Mouse (Mus musculus) embryo, embryonic 10 days (tissue): ENCODE measurements at regions not wholly inside any gene's neighbourhood (a gene's known extent, or its start where the extent isn't known, plus 50 kb on each side); places are given as distances from the start of the nearest gene placed in this dataset.
"Not testable (repeated sequence)": the region's sequence is repeated elsewhere in the genome, so short reads cannot be mapped to it uniquely, and the experiment has no call there.

Source experiments
- DNase-seq: peaks from one replicate; pipeline ENCODE4 v3.0.0-alpha.2; 2015; ENCODE audit warnings: low spot score

DNA sequence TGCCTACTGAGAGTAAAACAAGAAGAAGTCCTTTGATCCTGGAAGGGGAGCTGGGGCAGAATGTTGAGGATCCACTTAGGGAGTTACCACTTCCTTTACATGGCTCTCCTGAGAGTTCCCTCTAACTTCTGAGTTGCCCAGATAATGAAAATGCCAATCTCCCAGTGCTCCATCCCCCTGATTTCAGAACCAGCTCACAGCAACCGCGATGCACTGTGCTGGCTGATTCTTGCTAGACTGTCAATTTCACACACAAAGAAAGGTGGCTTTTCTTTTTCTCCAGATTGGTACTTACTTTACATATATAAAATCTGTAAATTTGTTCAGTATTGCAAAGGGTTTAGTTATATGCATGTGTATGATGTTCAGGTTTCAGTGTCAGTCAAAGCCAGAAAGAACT lies 1248.1 kb upstream of the Adam24 start:
- no peak for DNase-seq

DNA sequence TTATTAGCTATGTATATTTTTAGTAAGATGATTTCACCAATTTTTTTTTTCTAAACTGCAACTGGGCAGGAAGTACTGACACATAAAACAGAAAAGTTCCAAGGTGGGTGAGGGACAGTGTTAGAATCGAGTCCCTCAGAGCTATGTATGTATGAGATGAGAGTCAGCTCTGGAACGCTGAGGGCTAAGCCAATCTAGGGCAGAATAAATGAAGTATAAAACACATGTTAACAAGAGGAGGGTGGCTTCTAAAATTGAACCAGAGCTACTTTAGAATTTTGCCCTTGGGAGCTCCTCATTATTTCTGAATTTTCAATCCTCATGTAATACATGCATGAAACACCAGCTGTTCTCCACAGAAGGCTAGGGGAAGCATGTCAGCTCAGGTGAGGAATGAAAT lies 1247.5 kb upstream of the Adam24 start:
- DNase-seq = no peak

DNA sequence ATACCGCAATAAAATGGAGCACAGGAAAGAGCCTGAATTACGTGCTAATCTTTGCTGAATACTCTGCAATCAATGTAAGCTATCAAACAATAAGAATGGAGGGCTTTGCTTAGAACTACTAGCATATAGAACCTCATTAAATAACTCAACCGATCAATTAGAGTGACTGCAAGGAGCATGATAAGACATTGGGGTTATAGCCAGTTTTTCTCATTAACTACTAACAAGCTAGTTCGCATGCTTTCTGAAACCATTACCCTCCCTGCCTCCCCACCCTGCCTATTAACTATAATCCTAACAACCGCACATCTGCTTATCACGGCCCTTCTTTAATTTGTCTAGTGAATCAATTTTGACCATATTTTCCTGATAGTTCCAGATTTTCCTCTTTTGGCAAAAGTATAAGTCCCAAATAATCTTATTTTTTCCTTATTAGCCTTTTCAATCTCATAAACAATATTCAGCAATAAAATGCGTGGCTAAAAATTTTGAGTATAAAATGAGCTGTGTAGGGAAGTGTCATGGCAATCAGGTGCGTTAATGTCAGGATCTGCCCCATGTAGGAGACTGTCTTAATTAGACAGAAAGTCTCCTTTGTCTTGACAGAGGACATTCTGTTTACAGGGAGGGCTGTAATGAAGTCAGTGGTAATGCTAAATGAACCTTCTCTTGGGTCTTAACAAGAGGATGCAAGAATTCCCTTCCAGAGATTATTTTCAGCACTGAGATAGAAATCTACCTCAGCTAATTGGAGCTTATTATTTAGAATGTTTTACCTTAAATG lies 1234.1 kb upstream of the Adam24 start:
- no peak for DNase-seq

DNA sequence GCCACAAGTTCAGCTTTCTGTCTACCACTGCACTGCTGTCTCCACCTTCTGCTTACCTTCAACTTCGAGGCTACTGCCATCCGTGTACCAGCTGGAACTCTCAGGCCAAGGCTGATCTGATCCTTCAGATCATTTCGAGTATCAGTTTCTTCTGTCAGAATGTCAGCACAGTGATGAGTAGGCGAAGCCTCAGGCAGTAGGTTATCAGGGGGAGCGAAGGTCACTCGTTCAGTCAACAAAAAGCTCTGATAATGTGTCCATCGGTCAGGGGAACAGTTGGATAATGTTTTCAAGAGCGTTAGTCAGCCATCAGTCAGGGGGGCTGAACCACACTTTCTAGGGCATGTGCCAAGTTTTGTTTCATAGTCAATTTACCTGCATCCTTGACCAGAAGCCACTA lies 1183.7 kb upstream of the Adam24 start:
- DNase-seq = not testable (repeated sequence)

DNA sequence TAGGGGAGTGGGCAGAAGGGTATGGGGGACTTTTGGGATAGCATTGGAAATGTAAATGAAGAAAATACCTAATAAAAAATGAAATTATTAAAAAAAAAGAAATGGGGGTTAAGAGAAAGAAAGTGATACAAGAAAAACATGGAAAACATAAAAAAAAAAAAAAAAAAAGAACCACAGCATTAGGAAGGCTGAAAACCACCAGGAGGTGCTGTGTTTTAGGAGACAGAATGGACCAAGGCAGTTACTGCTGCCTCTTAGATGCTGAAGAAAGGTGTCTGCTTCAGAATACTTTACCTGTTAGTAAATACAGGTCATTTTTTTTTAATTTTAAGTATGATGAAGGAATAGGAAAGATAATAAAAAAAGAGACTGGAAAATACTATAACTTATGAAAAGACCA lies 1174.5 kb upstream of the Adam24 start:
- peak; percentile 8 for DNase-seq

DNA sequence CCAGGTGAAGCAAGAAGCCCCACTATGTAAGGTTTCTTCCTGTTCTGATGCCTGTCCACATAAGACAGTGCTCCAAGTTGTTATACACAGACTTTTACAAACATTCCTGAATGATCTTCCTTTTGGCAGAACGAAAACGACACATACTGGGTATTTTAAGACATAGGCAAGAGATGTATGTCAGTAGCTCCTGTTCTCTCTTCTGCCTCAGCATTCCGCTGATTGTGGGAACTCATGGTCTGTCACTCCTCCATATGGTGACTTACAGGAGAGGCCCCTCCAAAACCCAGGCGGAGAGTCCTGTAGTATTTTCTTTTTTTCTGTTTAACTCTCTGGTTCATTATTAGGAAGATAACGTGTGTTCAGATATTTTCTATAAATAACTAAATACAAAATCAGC lies 1170.6 kb upstream of the Adam24 start:
- no peak for DNase-seq

DNA sequence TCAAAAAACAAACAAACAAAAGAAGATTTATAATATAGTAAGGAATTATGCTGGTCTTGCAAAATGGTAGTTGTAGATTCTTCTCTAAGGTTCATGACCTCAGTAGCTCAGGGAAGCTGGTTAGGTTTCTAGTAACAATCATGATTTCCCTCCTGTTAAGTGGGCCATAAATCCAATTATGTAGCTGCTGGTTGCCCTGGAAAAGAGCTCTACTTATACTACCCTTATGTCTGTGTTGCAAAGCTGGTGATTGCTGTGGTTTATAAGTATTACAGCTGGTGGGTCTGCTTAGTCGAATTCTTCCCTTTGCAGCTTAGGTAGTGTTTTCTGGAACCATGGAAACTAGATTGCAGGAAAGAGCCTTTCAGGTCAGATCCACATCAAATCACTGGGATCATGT lies 1161.9 kb upstream of the Adam24 start:
- DNase-seq = no peak
